Mouse (Mus musculus): ENCODE results near the gene Osbpl9. TPM values are rescaled to one million over a fixed set of nuclear protein-coding genes. Genes with fewer than 3 reads are reported as not detected.

Osbpl9 gene
- total and polyA plus RNA-seq, 3 experiments = 55.5 to 73.5 (median 59.2) TPM

- H3K36me3 ChIP-seq (replicated peaks in 1 of 2; ENCODE audit: control insufficient read depth in 1 of 2, insufficient read depth in 1 of 2, low read length in 1 of 2) = peaks cover 36 to 82% of the 10 kb centered on the region in 2 experiments
Measured at GRCm38 (mm10) chr4:109030266-109030665, 171.8 kb downstream of the Osbpl9 start.

GRCm38 (mm10) chr4:109029857-109030256 is 172.2 kb downstream of the Osbpl9 start:
- H3K27me3 ChIP-seq (replicated peaks) = no peaks in the 10 kb centered on the region
- dilution Hi-C loops (cut with MboI; ENCODE audit: extremely low pct_ligation_motif_present, extremely low pct_unique_long_range_greater_than_20kb, low sequenced_read_pairs) = no loop called here
- in situ Hi-C loops (cut with MboI; ENCODE audit: low pct_ligation_motif_present, low pct_unique_long_range_greater_than_20kb, low sequenced_read_pairs) = loop anchor here (10.0 kb wide), 1 partner anchor 135 kb away; no protein-coding TSS in a partner anchor
- H3K4me2 ChIP-seq (ENCODE audit: insufficient read depth, low read depth, poor library complexity, severe bottlenecking) = no peak overlapping the region
- no peak for DNase-seq (ENCODE audit: extremely low read depth)
- TF ChIP-seq CHD2 (IDR thresholded peaks at IDR 0.05; ENCODE audit: low read length) (no peak), ZMIZ1 (IDR thresholded peaks at IDR 0.05; ENCODE audit: low read depth, low read length) (no peak)
- H3K36me3 ChIP-seq (replicated peaks in 1 of 2; ENCODE audit: control insufficient read depth in 1 of 2, insufficient read depth in 1 of 2, low read length in 1 of 2) = peaks cover 38 to 86% of the 10 kb centered on the region in 2 experiments
- no peak overlapping the region for H3K9ac ChIP-seq (ENCODE audit: insufficient read depth, low read depth)
- H3K4me3 ChIP-seq (replicated peaks in 1 of 3; ENCODE audit: low read depth in 2 of 3, low read length in 2 of 3, poor library complexity in 1 of 3) = no peak overlapping the region
- no peaks in the 10 kb centered on the region for H3K4me1 ChIP-seq (ENCODE audit: control insufficient read depth in 1 of 2, insufficient read depth in 2 of 2)
- no peaks in the 10 kb centered on the region; the same call in 1 of the 2 replicates for H3K79me2 ChIP-seq (replicated peaks; ENCODE audit: control insufficient read depth, extremely low read depth, insufficient read depth, poor library complexity, severe bottlenecking)
- H3K27ac ChIP-seq (ENCODE audit: insufficient read depth, low read depth) = peak overlapping the region; percentile 20; the same call in 1 of the 2 replicates
- H3K9me3 ChIP-seq (replicated peaks; ENCODE audit: low read length) = no peaks in the 10 kb centered on the region

More at GRCm38 (mm10) chr4:109030266-109030665, 171.8 kb downstream of the Osbpl9 start:
- Histone ChIP-seq H3K9ac (ENCODE audit: insufficient read depth, low read depth) (no peak overlapping the region), H3K79me2 (replicated peaks; ENCODE audit: control insufficient read depth, extremely low read depth, insufficient read depth, poor library complexity, severe bottlenecking) (no peaks in the 10 kb centered on the region; the same call in 1 of the 2 replicates), H3K4me2 (ENCODE audit: insufficient read depth, low read depth, poor library complexity, severe bottlenecking) (no peak overlapping the region), H3K27me3 (replicated peaks) (no peaks in the 10 kb centered on the region), H3K4me1 (ENCODE audit: control insufficient read depth in 1 of 2, insufficient read depth in 2 of 2) (no peaks in the 10 kb centered on the region), H3K9me3 (replicated peaks; ENCODE audit: low read length) (no peaks in the 10 kb centered on the region), H3K4me3 (replicated peaks in 1 of 3; ENCODE audit: low read depth in 2 of 3, low read length in 2 of 3, poor library complexity in 1 of 3) (no peak overlapping the region), H3K27ac (ENCODE audit: insufficient read depth, low read depth) (no peak overlapping the region)
- TF ChIP-seq JUN (IDR thresholded peaks at IDR 0.05; ENCODE audit: insufficient read depth, low read depth, low read length) (no peak), GABPA (IDR thresholded peaks at IDR 0.05; ENCODE audit: insufficient replicate concordance, low read depth, low read length) (no peak), ELF1 (IDR thresholded peaks at IDR 0.05; ENCODE audit: low read depth, low read length) (no peak), CTCF (conservative IDR thresholded peaks at IDR 0.05 in 1 of 2, IDR thresholded peaks at IDR 0.05 in 1 of 2; ENCODE audit: low read depth in 2 of 2, low read length in 2 of 2) (no peak), MAFK (IDR thresholded peaks at IDR 0.05; ENCODE audit: insufficient replicate concordance, low read length) (no peak), ETS1 (conservative IDR thresholded peaks at IDR 0.05; ENCODE audit: low read depth, low read length) (no peak), CHD1 (IDR thresholded peaks at IDR 0.05; ENCODE audit: low read depth, low read length) (no peak), MXI1 (IDR thresholded peaks at IDR 0.05; ENCODE audit: low read depth, low read length) (no peak), MYC (IDR thresholded peaks at IDR 0.05; ENCODE audit: low read depth, low read length) (no peak)
- dilution Hi-C loops (cut with MboI; ENCODE audit: extremely low pct_ligation_motif_present, extremely low pct_unique_long_range_greater_than_20kb, low sequenced_read_pairs) (no loop called here), in situ Hi-C loops (cut with MboI; ENCODE audit: low pct_ligation_motif_present, low pct_unique_long_range_greater_than_20kb, low sequenced_read_pairs) (loop anchor here (10.0 kb wide), 1 partner anchor 135 kb away; no protein-coding TSS in a partner anchor)
- DNase-seq (ENCODE audit: extremely low read depth) = no peak

- H3K4me3 ChIP-seq (replicated peaks in 1 of 3; ENCODE audit: low read depth in 2 of 3, low read length in 2 of 3, poor library complexity in 1 of 3) = no peak overlapping the region
- no peak overlapping the region for H3K4me2 ChIP-seq (ENCODE audit: insufficient read depth, low read depth, poor library complexity, severe bottlenecking)
- no peak for TF ChIP-seq E2F4 (IDR thresholded peaks at IDR 0.05; ENCODE audit: insufficient replicate concordance, low read depth, low read length)
- TF ChIP-seq TBP (conservative IDR thresholded peaks at IDR 0.05; ENCODE audit: low read depth, low read length) = no peak
- no peak for TF ChIP-seq USF2 (conservative IDR thresholded peaks at IDR 0.05; ENCODE audit: low read depth, low read length)
- no peak for TF ChIP-seq JUN (IDR thresholded peaks at IDR 0.05; ENCODE audit: insufficient read depth, low read depth, low read length)
- no peak for TF ChIP-seq ZNF384 (IDR thresholded peaks at IDR 0.05; ENCODE audit: low read depth, low read length)
- no peak for TF ChIP-seq POLR2A (IDR thresholded peaks at IDR 0.05; ENCODE audit: low read depth, low read length)
- no peak for TF ChIP-seq ZKSCAN1 (IDR thresholded peaks at IDR 0.05; ENCODE audit: borderline replicate concordance, low read depth, low read length)
- no peak for TF ChIP-seq GABPA (IDR thresholded peaks at IDR 0.05; ENCODE audit: insufficient replicate concordance, low read depth, low read length)
- TF ChIP-seq EP300 (IDR thresholded peaks at IDR 0.05; ENCODE audit: low read length) = no peak
- TF ChIP-seq TCF12 (IDR thresholded peaks at IDR 0.05; ENCODE audit: low read depth, low read length) = no peak
- TF ChIP-seq IRF4 (IDR thresholded peaks at IDR 0.05; ENCODE audit: low read depth, low read length) = no peak
- dilution Hi-C loops (cut with MboI; ENCODE audit: extremely low pct_ligation_motif_present, extremely low pct_unique_long_range_greater_than_20kb, low sequenced_read_pairs) = no loop called here
- no peak for DNase-seq (ENCODE audit: extremely low read depth)
- no peaks in the 10 kb centered on the region for H3K4me1 ChIP-seq (ENCODE audit: control insufficient read depth in 1 of 2, insufficient read depth in 2 of 2)
- peaks cover 34 to 82% of the 10 kb centered on the region in 2 experiments for H3K36me3 ChIP-seq (replicated peaks in 1 of 2; ENCODE audit: control insufficient read depth in 1 of 2, insufficient read depth in 1 of 2, low read length in 1 of 2)
- H3K27ac ChIP-seq (ENCODE audit: insufficient read depth, low read depth) = no peak overlapping the region
- H3K27me3 ChIP-seq (replicated peaks) = no peaks in the 10 kb centered on the region
- H3K79me2 ChIP-seq (replicated peaks; ENCODE audit: control insufficient read depth, extremely low read depth, insufficient read depth, poor library complexity, severe bottlenecking) = no peaks in the 10 kb centered on the region; the same call in 1 of the 2 replicates
- H3K9ac ChIP-seq (ENCODE audit: insufficient read depth, low read depth) = no peak overlapping the region
- no peaks in the 10 kb centered on the region for H3K9me3 ChIP-seq (replicated peaks; ENCODE audit: low read length)
- in situ Hi-C loops (cut with MboI; ENCODE audit: low pct_ligation_motif_present, low pct_unique_long_range_greater_than_20kb, low sequenced_read_pairs) = no loop called here
Measured at GRCm38 (mm10) chr4:109026543-109026942, 175.5 kb downstream of the Osbpl9 start.

Measured in CH12.LX (cell line).